Mouse (Mus musculus) bone marrow macrophage, adult 2 months (primary cell): ENCODE measurements at regions not wholly inside any gene's neighbourhood (a gene's known extent, or its start where the extent isn't known, plus 50 kb on each side); places are given as distances from the start of the nearest gene placed in this dataset.
A peak's percentile ranks its signal among the peaks of the same experiment; 100 is the strongest.

Experiments
- H3K27ac ChIP-seq: 2 replicates; pipeline ENCODE4 v1.5.1; 2012; ENCODE audit warnings: low read depth, low read length; ENCODE audit not compliant: insufficient read depth
- H3K4me1 ChIP-seq: 2 replicates; pipeline ENCODE4 v1.6.1; 2012; ENCODE audit warnings: low read length; ENCODE audit not compliant: control insufficient read depth, insufficient read depth
- H3K4me3 ChIP-seq: 2 replicates; pipeline ENCODE4 v1.5.1; 2012; ENCODE audit warnings: mild to moderate bottlenecking, low read length, moderate library complexity; ENCODE audit not compliant: insufficient read depth
- CTCF ChIP-seq: IDR thresholded peaks from 2 replicates; pipeline ENCODE4 v1.5.1; 2012; ENCODE audit warnings: low read depth, mild to moderate bottlenecking, low read length, moderate library complexity
- POLR2A ChIP-seq: IDR thresholded peaks from 2 replicates; pipeline ENCODE4 v1.6.1; 2012; ENCODE audit warnings: mild to moderate bottlenecking, low read depth, low read length, borderline replicate concordance

GRCm38 (mm10) chr11:114212136-114212535 is 145.3 kb upstream of the Sdk2 start:
- no peak for TF ChIP-seq POLR2A
- TF ChIP-seq CTCF = no peak
- Histone ChIP-seq H3K4me3 (no peak overlapping the region), H3K27ac (no peak overlapping the region), H3K4me1 (peaks cover 10% of the 10 kb centered on the region)

- H3K27ac ChIP-seq = no peak overlapping the region
- H3K4me1 ChIP-seq = peaks cover 10% of the 10 kb centered on the region
- no peak overlapping the region for H3K4me3 ChIP-seq
- TF ChIP-seq CTCF (peak; percentile 59), POLR2A (no peak)
Observed at GRCm38 (mm10) chr11:114205192-114205591, 138.3 kb upstream of the Sdk2 start.

- TF ChIP-seq CTCF (no peak), POLR2A (no peak)
- H3K27ac ChIP-seq = no peak overlapping the region
Observed at GRCm38 (mm10) chr11:114203416-114203815, 136.6 kb upstream of the Sdk2 start.

GRCm38 (mm10) chr11:114202486-114202885 is 135.6 kb upstream of the Sdk2 start:
- H3K27ac ChIP-seq = no peak overlapping the region
- no peak for TF ChIP-seq POLR2A
- no peak for TF ChIP-seq CTCF
- peaks cover 9% of the 10 kb centered on the region for H3K4me1 ChIP-seq
- H3K4me3 ChIP-seq = no peak overlapping the region

More at GRCm38 (mm10) chr11:114203416-114203815, 136.6 kb upstream of the Sdk2 start:
- H3K4me3 ChIP-seq = no peak overlapping the region
- peaks cover 11% of the 10 kb centered on the region for H3K4me1 ChIP-seq

GRCm38 (mm10) chr11:114199081-114199586 is 132.3 kb upstream of the Sdk2 start:
- no peak for TF ChIP-seq POLR2A
- TF ChIP-seq CTCF = no peak
- H3K4me1 ChIP-seq = peaks cover 9% of the 10 kb centered on the region
- H3K4me3 ChIP-seq = no peak overlapping the region
- H3K27ac ChIP-seq = no peak overlapping the region

DNA sequence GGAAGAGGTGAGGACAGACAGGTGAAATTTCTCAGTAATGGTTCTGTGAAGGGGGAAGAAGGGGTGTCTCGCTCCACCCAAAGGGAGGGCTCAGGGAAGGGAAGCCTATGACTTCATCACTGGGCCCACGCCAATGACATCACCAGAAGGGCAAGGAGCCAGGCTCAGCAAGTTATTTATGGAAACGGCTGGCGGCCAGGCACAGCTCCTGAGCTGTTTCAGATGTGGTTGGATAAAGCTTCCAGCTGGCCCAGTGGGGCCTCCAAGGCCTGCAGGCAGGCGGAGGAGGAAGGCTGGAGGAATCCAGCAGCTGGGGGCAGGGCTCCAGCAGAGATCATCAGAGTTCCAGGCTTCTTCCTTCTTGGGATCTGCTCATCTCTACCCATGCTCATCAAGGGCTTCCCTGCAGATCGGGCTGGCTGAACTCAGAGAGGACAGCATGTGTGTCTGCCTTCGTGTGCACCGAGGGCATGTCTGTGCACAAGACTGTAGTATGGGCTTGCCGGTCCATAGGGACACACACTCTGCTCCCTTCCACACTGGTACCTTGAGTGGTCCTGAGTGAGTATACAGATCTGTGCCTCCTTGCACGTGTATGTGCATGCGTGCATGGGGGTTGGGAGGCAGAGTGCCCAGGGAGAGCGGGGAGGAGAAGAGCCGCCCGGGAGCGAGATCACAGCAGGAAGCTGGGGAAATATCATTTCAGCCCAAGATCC is 131.6 kb upstream of the Sdk2 start:
- Histone ChIP-seq H3K27ac (no peak overlapping the region; the same call in 1 of the 2 replicates), H3K4me3 (no peak overlapping the region), H3K4me1 (peaks cover 9% of the 10 kb centered on the region)
- TF ChIP-seq POLR2A (no peak), CTCF (no peak)

DNA sequence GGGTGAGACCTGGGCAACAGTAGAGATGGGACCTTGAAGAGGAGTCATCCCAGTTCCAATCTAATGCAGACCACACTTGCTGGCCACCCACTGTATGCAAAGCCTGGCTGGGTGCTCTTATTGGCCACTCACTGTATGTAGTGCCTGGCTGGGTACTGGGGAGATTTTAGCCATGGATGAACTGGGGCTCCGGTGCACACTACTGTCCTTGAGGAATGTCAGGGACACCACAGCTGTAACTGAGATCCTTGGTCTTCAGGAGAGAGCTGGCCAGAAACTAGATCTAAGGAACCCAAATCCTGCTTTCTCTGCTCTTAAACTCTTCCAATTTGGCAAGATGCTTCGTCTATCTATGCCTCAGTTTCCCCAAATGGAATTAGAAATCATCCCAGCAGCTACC is 128.4 kb upstream of the Sdk2 start:
- no peak overlapping the region for H3K27ac ChIP-seq
- H3K4me3 ChIP-seq = no peak overlapping the region
- TF ChIP-seq POLR2A = no peak
- no peak for TF ChIP-seq CTCF
- peaks cover 9% of the 10 kb centered on the region for H3K4me1 ChIP-seq

DNA sequence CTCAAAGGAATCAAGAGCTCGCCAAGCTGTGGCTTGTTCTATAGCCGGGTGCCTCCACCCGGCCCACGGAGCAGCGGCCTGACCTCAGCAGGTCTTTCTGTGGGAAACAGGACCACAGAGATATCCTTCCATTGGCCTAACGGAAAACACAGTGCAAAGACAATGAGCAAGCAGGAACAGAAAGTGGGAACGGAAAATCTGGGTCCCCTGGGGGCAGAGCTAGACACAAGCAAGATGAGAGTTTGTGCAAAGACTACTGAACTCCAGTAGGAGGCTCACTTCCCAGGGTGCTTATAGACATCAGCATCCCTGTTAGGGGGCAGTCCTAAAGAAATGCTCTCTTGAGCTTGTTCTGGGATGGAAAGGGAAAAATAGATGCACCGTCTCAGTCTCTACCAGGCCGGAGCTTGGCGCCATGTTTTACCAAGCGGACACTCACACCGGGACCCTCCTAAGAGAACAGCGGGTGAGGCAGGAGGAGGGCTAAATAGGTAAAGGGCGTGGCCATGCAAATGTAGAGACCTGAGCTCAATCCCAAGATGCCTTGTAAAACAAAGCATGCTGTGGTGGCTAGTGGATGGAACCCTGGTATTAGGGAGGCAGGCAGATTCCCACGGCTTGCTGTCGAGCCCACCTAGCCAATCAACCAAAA is 127.3 kb upstream of the Sdk2 start:
- Histone ChIP-seq H3K27ac (no peak overlapping the region), H3K4me3 (no peak overlapping the region), H3K4me1 (peaks cover 7% of the 10 kb centered on the region)
- TF ChIP-seq CTCF (no peak), POLR2A (no peak)

- Histone ChIP-seq H3K4me1 (no peaks in the 10 kb centered on the region), H3K27ac (no peak overlapping the region), H3K4me3 (no peak overlapping the region)
- TF ChIP-seq CTCF (no peak), POLR2A (no peak)
Observed at GRCm38 (mm10) chr11:114193018-114193417, 126.2 kb upstream of the Sdk2 start.

GRCm38 (mm10) chr11:114191661-114192060 is 124.8 kb upstream of the Sdk2 start:
- no peak overlapping the region for H3K27ac ChIP-seq
- H3K4me3 ChIP-seq = no peak overlapping the region
- no peak for TF ChIP-seq CTCF
- no peak for TF ChIP-seq POLR2A
- no peaks in the 10 kb centered on the region for H3K4me1 ChIP-seq
